Mouse (Mus musculus) midbrain, embryonic 16.5 days (tissue): ENCODE data around the gene Tars2. TPM values are rescaled to one million over a fixed set of nuclear protein-coding genes. Genes with fewer than 3 reads are reported as not detected.

Experiments used
- ATAC-seq: fragments of 200-750 bp; cut with Nextera tagmentation; 2 replicates; pipeline ENCODE4 v1.8.0; 2017; ENCODE audit warnings: moderate TSS enrichment
- H3K27ac ChIP-seq: fragments of 300-500 bp; sonication (generic); 2 replicates; pipeline ENCODE4 v1.5.1; 2014; ENCODE audit warnings: mild to moderate bottlenecking, low read length, mixed read lengths
- H3K27me3 ChIP-seq: fragments of 300-500 bp; sonication (generic); 2 replicates; pipeline ENCODE4 v1.6.1; 2014; ENCODE audit warnings: low read depth, low read length, mixed read lengths; ENCODE audit not compliant: control insufficient read depth, insufficient read depth
- H3K36me3 ChIP-seq: fragments of 300-500 bp; sonication (generic); 2 replicates; pipeline ENCODE4 v1.6.1; 2014; ENCODE audit warnings: mild to moderate bottlenecking, low read length, moderate library complexity, mixed read lengths; ENCODE audit not compliant: control insufficient read depth, insufficient read depth
- H3K4me1 ChIP-seq: fragments of 300-500 bp; sonication (generic); 2 replicates; pipeline ENCODE4 v1.6.1; 2014; ENCODE audit warnings: mild to moderate bottlenecking, low read length, mixed read lengths; ENCODE audit not compliant: control insufficient read depth, insufficient read depth
- H3K4me2 ChIP-seq: fragments of 300-500 bp; sonication (generic); 2 replicates; pipeline ENCODE4 v1.6.1; 2014; ENCODE audit warnings: mild to moderate bottlenecking, low read length, mixed read lengths
- H3K4me3 ChIP-seq: fragments of 300-500 bp; sonication (generic); 2 replicates; pipeline ENCODE4 v1.5.1; 2014; ENCODE audit warnings: low read depth, mild to moderate bottlenecking, low read length, moderate library complexity, mixed read lengths
- H3K9ac ChIP-seq: fragments of 300-500 bp; sonication (generic); 2 replicates; pipeline ENCODE4 v1.6.1; 2014; ENCODE audit warnings: low read depth, low read length, mixed read lengths
- H3K9me3 ChIP-seq: fragments of 300-500 bp; sonication (generic); replicated peaks from 2 replicates; pipeline ENCODE4 v1.6.1; 2014; ENCODE audit warnings: mild to moderate bottlenecking, low read length, mixed read lengths; ENCODE audit not compliant: control insufficient read depth, poor library complexity, severe bottlenecking
- WGBS: fragments of 180-500 bp; shearing (Covaris S2); extraction: QIAGEN DNeasy Blood & Tissue Kit; methylation state at CpG from one replicate; pipeline ENCODE4 v1.1.7; 2014; 5-methylcytosine and 5-hydroxymethylcytosine counted together
- polyA plus RNA-seq: library from polyadenylated mRNA; unstranded; fragments of >200 nt; fragmentation: Nextera tagmentation; extraction: Ambion mirVana; gene quantifications from 2 replicates; pipeline ENCODE4 v1.2.1, GENCODE M21; 2015

Gene Tars2
- polyA plus RNA-seq, 1 experiment from 2014 or later: 54.1 TPM

- Histone ChIP-seq H3K36me3 (0 out of 2 replicates have a peak, but pooled peaks cover 3% of the 10 kb centered on the region), H3K27ac (no peak overlapping the region), H3K9me3 (no peaks in the 10 kb centered on the region), H3K4me1 (no peaks in the 10 kb centered on the region), H3K4me2 (no peak overlapping the region), H3K4me3 (no peak overlapping the region), H3K27me3 (no peaks in the 10 kb centered on the region), H3K9ac (no peak overlapping the region)
- WGBS: 90% methylated on average over 7 of the region's 7 CpGs
- no peak for ATAC-seq
Observed at GRCm38 (mm10) chr3:95730431-95730830, 29.6 kb downstream of the Tars2 start.

DNA sequence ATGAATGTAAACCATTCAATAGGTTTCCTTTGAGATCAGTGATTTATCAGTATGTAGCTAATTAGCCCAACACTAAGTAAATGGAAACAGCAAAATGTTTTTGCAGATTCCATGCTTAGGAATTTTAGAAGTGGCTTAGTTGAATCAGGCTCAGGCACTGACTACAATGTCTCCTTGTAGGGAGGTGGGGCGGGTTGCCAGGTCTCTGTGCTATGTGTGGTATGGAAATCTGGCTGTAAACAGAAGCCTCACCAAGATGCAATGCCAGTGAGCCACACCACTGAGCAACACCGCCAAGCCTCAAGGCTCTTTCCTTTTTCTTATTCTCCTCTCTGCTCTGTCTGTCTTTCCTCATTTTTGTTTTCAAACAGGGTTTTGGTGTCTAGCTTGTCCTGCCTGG, 31.1 kb downstream of the Tars2 start:
- Histone ChIP-seq H3K4me3 (no peak overlapping the region), H3K27me3 (no peaks in the 10 kb centered on the region), H3K9ac (no peak overlapping the region), H3K36me3 (no peaks in the 10 kb centered on the region), H3K4me2 (no peak overlapping the region), H3K27ac (no peak overlapping the region), H3K4me1 (no peaks in the 10 kb centered on the region), H3K9me3 (no peaks in the 10 kb centered on the region)
- ATAC-seq: no peak
- WGBS: 81% methylated on average over 2 of the region's 2 CpGs

DNA sequence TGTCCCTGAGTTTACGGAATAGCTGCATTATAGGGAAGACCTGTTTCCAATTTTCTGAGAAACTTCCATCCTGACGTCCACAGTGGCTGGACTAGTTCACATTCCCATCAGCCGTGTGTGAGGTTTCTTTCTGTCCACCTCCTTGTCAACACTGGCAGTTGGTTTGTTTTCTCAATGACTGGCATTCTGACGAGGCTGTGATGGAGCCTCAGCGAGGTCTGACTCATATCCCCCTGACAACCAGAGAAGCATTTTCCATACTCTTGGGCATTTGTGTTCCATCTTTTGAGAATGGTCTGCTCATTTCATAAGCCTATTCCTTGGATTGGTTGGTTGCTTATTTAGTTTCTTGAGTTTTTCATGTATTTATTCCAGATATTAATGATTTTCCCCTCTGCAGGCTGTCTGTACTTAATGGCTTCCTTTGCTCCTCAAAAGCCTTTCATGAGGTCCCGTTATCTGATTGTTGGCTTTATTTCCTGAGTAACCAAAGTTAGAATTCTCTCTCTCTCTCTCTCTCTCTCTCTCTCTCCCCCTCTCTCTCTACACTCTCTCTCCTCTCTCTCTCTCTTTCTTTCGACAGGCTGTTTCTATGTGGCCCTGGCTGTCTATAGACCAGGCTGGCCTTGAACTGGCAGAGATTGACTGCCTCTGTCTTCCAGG, 33.2 kb downstream of the Tars2 start:
- no peak overlapping the region for H3K9ac ChIP-seq
- no peaks in the 10 kb centered on the region for H3K9me3 ChIP-seq
- no peak overlapping the region for H3K4me3 ChIP-seq
- no peaks in the 10 kb centered on the region for H3K36me3 ChIP-seq
- no peak for ATAC-seq
- 78% methylated on average over 7 of the region's 7 CpGs for WGBS
- no peaks in the 10 kb centered on the region for H3K4me1 ChIP-seq
- H3K4me2 ChIP-seq: no peak overlapping the region
- H3K27me3 ChIP-seq: no peaks in the 10 kb centered on the region
- no peak overlapping the region for H3K27ac ChIP-seq

DNA sequence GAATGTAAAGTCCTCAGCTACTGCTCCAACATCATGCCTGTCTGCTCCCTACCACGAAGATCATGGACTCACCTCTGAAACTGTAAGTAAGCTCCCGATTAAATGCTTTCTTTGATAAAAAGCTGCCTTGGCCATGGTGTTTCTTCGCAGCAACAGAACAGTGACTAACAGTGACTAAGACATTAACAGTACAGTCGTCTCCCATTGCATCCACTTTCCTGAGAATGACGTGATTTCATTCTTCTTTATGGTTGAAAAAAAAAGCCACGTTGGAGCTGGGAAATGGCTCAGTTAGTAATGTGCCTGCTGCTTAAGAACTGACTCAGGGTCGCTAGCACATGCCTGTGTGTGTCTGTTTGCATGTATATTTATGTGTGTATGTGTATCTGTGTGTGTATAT, 34.1 kb downstream of the Tars2 start:
- Histone ChIP-seq H3K36me3 (no peaks in the 10 kb centered on the region), H3K4me2 (no peak overlapping the region), H3K27ac (no peak overlapping the region), H3K27me3 (no peaks in the 10 kb centered on the region), H3K9me3 (no peaks in the 10 kb centered on the region), H3K9ac (no peak overlapping the region), H3K4me1 (no peaks in the 10 kb centered on the region), H3K4me3 (no peak overlapping the region)
- ATAC-seq: no peak
- 87% methylated on average over 7 of the region's 7 CpGs for WGBS

DNA sequence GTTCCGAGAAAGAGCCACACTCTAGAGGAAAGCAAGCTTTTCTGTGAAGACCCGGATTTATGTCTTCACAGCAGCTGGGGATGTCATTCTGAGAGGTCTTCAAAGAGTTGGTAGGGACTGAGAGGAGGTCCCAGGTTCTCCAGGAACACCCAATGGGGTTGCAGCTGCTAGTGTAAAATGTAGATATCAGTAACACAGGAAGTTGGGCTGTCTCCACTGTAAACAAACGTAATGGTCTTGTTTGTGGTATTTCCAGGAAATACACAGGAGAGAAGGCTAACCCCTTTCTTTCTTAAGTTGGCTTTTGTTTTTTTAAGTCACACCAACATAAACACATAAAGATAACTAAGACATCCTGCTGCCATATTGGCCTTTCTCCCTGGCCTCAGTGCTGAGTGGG, 37.6 kb downstream of the Tars2 start:
- Histone ChIP-seq H3K27ac (no peak overlapping the region), H3K27me3 (no peaks in the 10 kb centered on the region), H3K9me3 (no peaks in the 10 kb centered on the region), H3K36me3 (no peaks in the 10 kb centered on the region), H3K4me2 (no peak overlapping the region), H3K9ac (no peak overlapping the region), H3K4me3 (no peak overlapping the region), H3K4me1 (no peaks in the 10 kb centered on the region)
- 84% methylated on average over 3 of the region's 3 CpGs for whole genome bisulfite sequencing
- no peak for ATAC-seq

DNA sequence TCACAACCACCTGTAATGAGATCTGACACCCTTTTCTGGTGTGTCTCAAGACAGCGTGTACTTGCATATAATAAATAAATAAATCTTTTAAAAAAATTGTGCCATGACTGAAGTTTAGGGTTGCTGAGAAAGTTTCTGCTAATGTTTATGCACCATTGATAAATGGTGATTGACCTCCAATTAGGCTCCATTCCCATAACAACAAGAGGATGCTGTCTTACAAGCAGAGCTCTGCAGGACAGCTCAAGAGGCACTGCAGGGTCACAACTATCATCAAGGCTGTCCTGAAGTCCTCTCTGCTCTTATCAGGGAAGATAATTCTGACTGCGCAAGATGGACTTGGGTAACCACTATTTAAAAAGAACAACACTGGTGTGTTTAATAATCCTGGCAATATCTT, 41.9 kb downstream of the Tars2 start:
- no peak overlapping the region for H3K27ac ChIP-seq
- ATAC-seq: no peak
- H3K9me3 ChIP-seq: no peaks in the 10 kb centered on the region
- no peaks in the 10 kb centered on the region for H3K36me3 ChIP-seq
- H3K4me1 ChIP-seq: no peaks in the 10 kb centered on the region
- H3K4me2 ChIP-seq: no peak overlapping the region
- H3K27me3 ChIP-seq: no peaks in the 10 kb centered on the region
- H3K4me3 ChIP-seq: no peak overlapping the region
- 99% methylated on average over 2 of the region's 2 CpGs for WGBS
- no peak overlapping the region for H3K9ac ChIP-seq

- H3K4me2 ChIP-seq: no peak overlapping the region
- H3K9ac ChIP-seq: no peak overlapping the region
- 82% methylated on average over 1 of the region's 1 CpGs for WGBS
- H3K27ac ChIP-seq: no peak overlapping the region
- no peak for ATAC-seq
- no peaks in the 10 kb centered on the region for H3K4me1 ChIP-seq
- no peaks in the 10 kb centered on the region for H3K36me3 ChIP-seq
- no peak overlapping the region for H3K4me3 ChIP-seq
- H3K9me3 ChIP-seq: no peaks in the 10 kb centered on the region
- H3K27me3 ChIP-seq: no peaks in the 10 kb centered on the region
Observed at GRCm38 (mm10) chr3:95716075-95716474, 43.9 kb downstream of the Tars2 start.

DNA sequence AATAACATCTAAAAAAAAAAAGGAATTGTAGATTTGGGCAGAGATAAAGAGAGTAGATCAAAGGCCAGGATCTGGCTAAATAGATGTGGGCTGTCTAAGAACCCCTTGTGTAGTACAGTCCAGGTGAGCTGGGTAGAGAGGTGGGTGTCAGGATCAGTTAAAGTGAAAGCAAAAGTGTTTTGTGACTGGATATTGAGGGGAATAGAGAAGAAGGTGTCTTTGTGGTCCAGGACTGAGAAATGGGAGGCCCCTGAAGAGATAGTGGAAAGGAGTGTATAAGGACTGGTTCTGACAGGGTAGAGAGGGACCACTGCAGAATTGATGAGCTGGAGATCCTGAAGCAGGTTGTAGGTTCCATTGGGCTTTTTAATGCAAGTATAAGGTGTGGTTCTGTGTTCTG, 50.0 kb downstream of the Tars2 start:
- ATAC-seq: no peak
- Histone ChIP-seq H3K4me1 (no peaks in the 10 kb centered on the region), H3K27me3 (no peaks in the 10 kb centered on the region), H3K4me2 (no peak overlapping the region), H3K9ac (no peak overlapping the region), H3K36me3 (no peaks in the 10 kb centered on the region), H3K9me3 (no peaks in the 10 kb centered on the region), H3K27ac (no peak overlapping the region), H3K4me3 (no peak overlapping the region)

DNA sequence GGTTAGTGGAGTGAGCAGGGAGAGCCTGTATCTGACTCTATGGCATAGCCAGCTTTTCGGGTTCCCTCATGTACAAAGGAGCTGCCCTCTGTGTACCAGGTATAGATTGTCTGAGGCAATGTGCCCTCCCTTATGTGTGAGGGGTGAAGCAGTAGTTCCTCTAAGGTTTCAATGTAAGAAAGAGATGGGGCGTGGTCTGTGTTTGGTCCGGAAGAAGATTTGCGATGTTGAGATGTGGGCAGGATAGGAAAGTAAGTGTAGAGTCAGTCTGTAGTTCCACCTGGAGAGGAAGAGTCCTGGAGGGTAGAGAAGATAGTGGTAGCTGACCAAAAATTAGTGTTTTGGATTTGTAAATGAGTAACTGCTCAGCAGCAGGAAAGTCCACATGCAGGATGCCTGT, 51.0 kb downstream of the Tars2 start:
- no peak overlapping the region for H3K9ac ChIP-seq
- no peak overlapping the region for H3K4me3 ChIP-seq
- 94% methylated on average over 4 of the region's 4 CpGs for WGBS
- no peaks in the 10 kb centered on the region for H3K36me3 ChIP-seq
- H3K4me1 ChIP-seq: no peaks in the 10 kb centered on the region
- H3K4me2 ChIP-seq: no peak overlapping the region
- H3K9me3 ChIP-seq: no peaks in the 10 kb centered on the region
- no peaks in the 10 kb centered on the region for H3K27me3 ChIP-seq
- ATAC-seq: no peak
- H3K27ac ChIP-seq: no peak overlapping the region
